Mouse (Mus musculus): Measurements from ENCODE around the gene Obsl1.

GRCm38 (mm10) chr1:75517984-75518383, 11.7 kb upstream of the Obsl1 start:
- no peak for TF ChIP-seq CTCF (IDR thresholded peaks at IDR 0.05; ENCODE audit: borderline replicate concordance, control insufficient read depth, extremely low read depth, insufficient read depth, low read length, poor library complexity)
- no peak for TF ChIP-seq POLR2A (IDR thresholded peaks at IDR 0.05; ENCODE audit: control insufficient read depth, extremely low read depth, insufficient read depth, low read length, poor library complexity)

All from thymus, adult 2 months (tissue).